Mouse (Mus musculus) C2C12 (cell line): ENCODE data around the gene Psmd9.

Experiments used
- CEBPB ChIP-seq: IDR thresholded peaks from one replicate; pipeline ENCODE4 v1.6.1; 2011; ENCODE audit warnings: low read depth, mild to moderate bottlenecking, control low read depth, moderate library complexity
- CTCF ChIP-seq: IDR thresholded peaks from one replicate; pipeline ENCODE4 v1.5.1; 2011; ENCODE audit not compliant: control insufficient read depth, insufficient read depth, insufficient read length
- FOSL1 ChIP-seq: IDR thresholded peaks from one replicate; pipeline ENCODE4 v1.8.0; 2011; ENCODE audit warnings: mild to moderate bottlenecking, low read length; ENCODE audit not compliant: poor library complexity, insufficient read depth, severe bottlenecking
- MAX ChIP-seq: IDR thresholded peaks from one replicate; pipeline ENCODE4 v1.6.1; 2011; ENCODE audit warnings: mild to moderate bottlenecking, control low read depth
- USF1 ChIP-seq: IDR thresholded peaks from one replicate; pipeline ENCODE4 v1.6.1; 2011; ENCODE audit warnings: low read depth, mild to moderate bottlenecking, control low read depth, moderate library complexity

GRCm38 (mm10) chr5:123120624-123121215 lies 48.5 kb upstream of the Psmd9 start:
- TF ChIP-seq CTCF = no peak
- TF ChIP-seq USF1 = no peak
- TF ChIP-seq MAX = no peak
- TF ChIP-seq FOSL1 = no peak
- TF ChIP-seq CEBPB = no peak
